Mouse (Mus musculus): ENCODE results near the gene Prkn.

The Prkn gene

GRCm38 (mm10) chr17:11270179-11270578 lies 430.0 kb downstream of the Prkn start:
- DNase-seq (ENCODE audit: low spot score in 2 of 2): peak in 1 of 2 experiments; percentile 50

DNA sequence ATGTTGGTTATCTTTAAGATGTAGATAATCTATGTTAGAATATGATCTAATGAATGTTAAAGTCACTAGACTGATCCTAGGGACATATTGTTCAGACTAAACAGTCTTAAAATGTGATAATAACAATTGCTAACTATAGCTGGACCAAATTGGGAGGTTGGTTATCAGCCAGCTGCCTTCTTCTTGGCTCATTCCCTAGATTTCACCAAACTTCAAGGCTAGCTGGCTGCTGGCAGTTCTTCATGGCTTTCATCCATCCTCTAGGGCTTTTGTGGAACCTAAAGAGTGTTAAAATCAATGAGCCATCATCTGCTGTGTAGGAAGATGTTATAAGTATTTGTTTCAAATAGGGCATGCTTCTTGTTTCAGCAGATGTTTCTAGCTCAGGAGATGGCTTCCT lies 431.7 kb downstream of the Prkn start:
- DNase-seq (ENCODE audit: low spot score in 2 of 2): peak; percentile 50 to 65

DNA sequence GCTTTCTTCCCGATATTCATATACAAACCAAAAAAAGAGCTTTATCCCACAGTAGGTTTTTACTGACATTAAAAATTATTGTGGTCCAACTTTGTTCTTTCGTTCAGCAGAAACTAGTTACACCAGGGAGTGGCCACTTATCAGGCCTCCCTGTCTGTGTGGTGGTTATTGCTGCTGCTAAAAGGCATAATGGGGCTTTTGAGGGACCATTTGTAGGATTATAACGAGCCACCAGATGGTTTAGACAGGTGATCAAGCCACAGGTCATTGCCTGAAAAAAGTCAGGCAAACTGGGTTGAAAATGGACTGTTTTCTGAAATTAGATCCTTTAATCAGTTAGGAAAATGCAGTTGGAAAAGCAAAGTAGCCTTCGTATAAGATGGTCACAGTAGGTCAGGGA lies 444.1 kb downstream of the Prkn start:
- no peak for DNase-seq (ENCODE audit: low spot score in 2 of 2)

DNA sequence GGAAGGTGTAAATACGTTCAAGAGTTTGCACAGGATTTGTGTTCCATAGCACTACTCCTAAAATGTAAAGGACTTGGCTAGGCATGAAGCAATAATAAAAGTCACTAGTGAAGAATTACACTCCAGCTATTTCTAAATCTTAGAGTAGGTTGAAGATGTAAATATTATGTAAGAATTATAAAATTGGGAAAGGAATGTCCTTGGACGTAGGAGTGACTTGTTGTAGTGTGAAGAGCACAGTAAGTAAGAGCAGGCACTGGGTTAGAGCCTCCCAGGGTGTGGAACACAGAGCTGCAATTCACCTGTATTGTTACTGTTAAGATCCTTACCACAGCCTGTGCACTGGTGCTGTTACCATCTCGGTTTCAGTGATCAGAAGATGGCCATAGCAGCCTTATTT lies 450.0 kb downstream of the Prkn start:
- no peak for DNase-seq (ENCODE audit: low spot score in 2 of 2)

DNA sequence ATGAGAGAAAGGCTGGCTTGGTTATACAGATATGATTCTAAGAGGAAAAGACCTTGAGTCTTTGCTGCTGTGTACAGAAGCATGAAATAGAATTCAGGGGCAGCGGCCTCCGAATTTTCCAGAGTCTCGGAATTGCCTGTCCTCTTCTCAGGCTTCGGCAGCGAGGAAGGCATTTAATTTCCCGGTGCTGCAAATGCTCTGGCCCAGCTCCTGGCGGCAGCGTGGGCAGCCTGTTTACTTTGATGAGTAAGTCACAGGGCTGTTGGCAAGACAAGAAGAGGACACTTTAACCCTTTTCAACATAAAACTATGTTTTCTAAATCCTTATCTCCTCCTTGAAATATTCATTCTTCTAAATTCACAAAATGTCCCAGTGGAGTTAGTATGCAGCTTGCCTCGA lies 462.9 kb downstream of the Prkn start:
- DNase-seq (ENCODE audit: low spot score in 2 of 2): peak in 1 of 2 experiments; percentile 61

DNA sequence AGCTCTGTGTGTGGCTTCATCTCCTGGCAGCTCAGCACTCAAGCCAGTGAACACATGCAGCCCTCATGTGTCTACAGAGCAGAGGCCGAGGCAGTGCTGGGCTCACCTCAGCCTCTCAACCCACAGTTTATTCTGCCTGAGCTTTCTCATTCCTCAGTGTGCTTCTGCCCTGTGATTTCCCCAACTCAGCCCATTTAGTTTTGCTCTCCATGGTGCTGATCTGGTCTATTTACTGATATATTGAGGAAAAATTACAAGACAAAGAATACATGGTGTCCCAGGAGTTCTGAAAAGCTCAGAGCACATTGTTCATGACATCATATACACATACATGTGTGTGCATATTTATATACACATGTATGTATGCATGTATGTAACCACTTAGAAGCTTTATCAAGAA lies 469.7 kb downstream of the Prkn start:
- DNase-seq (ENCODE audit: low spot score in 2 of 2): no peak

DNA sequence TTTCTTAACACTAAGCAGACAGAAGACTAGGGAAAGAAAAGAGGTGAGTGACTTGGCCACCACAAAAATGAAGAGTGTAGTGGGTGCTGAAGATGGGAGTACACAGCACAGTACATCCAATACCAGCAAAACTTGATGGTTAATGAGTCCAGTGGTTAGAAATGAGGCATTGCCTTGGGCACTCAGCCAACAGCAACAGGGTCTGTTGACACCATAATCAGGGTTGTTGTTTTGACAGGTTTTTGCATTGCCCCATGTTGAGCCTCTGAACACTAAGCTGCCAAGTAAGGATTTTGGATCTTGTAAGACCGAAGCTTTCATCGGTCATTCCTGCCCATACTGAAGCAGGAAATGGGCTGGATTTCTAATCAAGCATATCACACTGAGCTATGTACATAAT lies 474.0 kb downstream of the Prkn start:
- DNase-seq (ENCODE audit: low spot score in 2 of 2): no peak

- no peak for DNase-seq (ENCODE audit: low spot score in 2 of 2)
Observed at GRCm38 (mm10) chr17:11315675-11316074, 475.5 kb downstream of the Prkn start.

GRCm38 (mm10) chr17:11318946-11319345 lies 478.8 kb downstream of the Prkn start:
- no peak for DNase-seq (ENCODE audit: low spot score in 2 of 2)

GRCm38 (mm10) chr17:11319666-11320360 lies 479.6 kb downstream of the Prkn start:
- no peak for DNase-seq (ENCODE audit: low spot score in 2 of 2)

DNA sequence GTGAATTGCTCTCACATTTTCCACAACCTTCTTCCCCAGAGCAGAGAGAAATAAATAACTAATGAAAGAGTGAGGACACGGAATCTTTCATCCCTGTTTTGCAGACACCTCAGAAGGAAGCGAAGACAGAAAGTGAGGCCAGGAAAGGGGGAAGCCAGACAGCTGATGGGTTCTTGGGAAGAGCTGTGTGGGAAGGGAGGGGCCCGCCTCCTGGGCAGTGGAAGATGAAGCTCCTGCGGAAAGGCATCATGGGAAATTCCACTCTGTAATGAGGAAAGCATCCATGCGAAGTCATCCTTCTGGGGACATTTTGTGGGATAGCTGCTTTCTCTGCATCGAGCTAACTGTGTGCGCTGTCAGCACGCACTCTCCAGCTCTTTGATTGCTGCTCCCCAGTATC lies 491.9 kb downstream of the Prkn start:
- peak in 1 of 2 experiments; percentile 11 for DNase-seq (ENCODE audit: low spot score in 2 of 2)

- no peak for DNase-seq (ENCODE audit: low spot score in 2 of 2)
Observed at GRCm38 (mm10) chr17:11333741-11334140, 493.6 kb downstream of the Prkn start.

DNA sequence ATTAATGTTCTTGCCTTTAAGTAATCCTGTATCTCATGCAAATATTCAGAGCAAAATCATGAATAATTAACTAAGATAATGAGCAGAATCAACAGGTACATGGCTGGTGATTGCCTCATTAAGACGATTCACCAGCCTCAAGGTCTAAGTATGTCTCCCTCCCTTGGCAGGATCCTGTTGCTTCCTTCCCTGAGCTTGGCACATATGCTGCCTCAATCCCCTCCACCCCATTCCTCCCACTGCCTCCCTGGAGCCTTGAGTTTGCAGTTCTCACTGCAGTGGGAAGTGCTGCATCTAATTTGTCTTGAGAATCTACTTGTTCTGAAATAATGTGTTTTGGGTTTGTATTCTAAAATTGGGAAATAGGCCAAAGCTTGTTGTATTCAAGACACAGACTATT lies 496.0 kb downstream of the Prkn start:
- DNase-seq (ENCODE audit: low spot score in 2 of 2): peak; percentile 38 to 46

- no peak for DNase-seq (ENCODE audit: low spot score in 2 of 2)
Observed at GRCm38 (mm10) chr17:11340368-11340767, 500.2 kb downstream of the Prkn start.

DNA sequence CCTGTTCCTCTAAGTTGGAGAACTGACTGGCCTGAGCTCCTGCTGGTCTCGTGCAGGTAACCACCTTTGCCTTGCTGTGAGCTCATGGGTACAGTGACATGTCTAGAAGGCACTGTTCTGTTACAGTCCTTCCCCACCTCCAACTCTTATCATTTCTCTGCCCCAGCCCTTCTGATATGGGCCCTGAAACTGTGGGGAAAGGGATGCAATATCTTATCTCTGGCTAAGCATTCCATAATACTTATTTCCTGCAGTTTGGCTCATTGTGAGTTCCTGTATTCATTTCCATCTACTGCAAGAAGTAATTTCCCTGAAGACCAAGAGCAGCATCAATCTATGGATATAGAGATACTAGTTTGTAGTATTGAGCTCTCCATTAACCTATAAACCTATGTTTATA lies 506.1 kb downstream of the Prkn start:
- no peak for DNase-seq (ENCODE audit: low spot score in 2 of 2)

- DNase-seq (ENCODE audit: low spot score in 2 of 2): peak; percentile 18 to 40
Observed at GRCm38 (mm10) chr17:11352778-11353552, 512.8 kb downstream of the Prkn start.

- DNase-seq (ENCODE audit: low spot score in 2 of 2): no peak
Observed at GRCm38 (mm10) chr17:11353553-11353945, 513.4 kb downstream of the Prkn start.

DNA sequence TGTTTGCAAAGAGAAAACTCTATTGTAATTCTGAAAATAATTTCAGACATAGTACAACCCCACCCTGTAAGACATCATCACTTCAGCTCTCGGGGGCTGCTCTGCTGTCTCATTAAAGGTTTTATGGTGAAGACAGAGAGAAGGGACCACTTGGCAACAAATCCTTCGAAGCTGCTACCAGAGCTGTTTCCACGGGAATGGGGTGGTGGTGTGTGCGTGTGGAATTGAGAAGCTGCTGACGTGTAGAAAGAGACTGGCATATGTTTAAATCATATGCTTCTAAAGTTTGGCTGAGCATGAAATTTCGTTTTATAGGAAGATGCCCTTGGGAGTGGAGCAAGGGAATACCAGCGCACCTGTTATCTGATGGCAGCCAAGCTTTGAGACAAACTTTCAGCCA lies 514.2 kb downstream of the Prkn start:
- DNase-seq (ENCODE audit: low spot score in 2 of 2): no peak

DNA sequence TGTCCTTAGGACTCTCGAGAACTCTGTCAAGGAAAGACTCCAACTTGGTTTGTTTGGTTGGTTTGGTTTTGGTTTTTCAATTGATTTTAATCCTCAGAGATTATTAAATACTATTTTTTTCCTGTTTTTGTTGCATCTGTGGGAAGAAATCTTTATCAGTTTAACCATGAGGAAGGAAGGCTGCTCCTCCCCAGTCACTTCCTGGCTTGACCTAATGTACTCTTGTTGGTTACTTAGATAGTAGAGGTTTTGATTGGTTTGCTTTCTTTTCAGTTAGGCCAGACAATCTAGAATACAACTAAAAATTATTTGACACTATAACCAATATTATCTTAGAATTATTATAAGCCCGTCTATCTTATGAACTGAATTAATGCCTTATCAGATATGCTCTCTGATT lies 535.3 kb downstream of the Prkn start:
- no peak for DNase-seq (ENCODE audit: low spot score in 2 of 2)

DNA sequence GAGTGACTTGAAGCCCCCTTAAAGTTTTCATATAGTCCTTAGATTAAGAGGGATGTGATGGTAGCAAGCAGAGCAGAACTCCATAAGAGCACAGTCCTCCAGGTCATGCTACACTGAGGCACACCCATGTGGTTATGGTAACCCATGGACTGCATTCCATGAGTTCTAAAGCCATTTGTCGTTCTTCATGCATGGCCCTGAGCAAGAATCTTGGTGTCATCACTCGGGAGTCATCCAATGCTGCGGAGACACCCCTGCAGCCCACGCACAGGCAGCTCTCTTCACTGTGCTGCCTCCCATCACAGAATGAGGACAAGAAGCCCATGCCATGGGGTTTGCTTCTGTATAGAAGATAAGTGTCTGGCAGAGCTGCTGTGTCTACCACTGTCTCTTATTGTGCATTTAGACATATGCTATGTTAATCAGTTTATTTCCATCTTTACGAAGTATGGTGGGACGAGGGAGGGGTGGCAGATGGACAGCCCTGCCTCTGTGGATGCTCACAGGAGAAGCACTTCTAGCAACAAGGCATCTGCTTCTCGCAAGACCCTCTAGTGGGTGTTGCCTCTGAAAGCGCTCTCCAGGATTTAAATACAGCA lies 543.3 kb downstream of the Prkn start:
- DNase-seq (ENCODE audit: low spot score in 2 of 2): peak; percentile 25 to 30

DNA sequence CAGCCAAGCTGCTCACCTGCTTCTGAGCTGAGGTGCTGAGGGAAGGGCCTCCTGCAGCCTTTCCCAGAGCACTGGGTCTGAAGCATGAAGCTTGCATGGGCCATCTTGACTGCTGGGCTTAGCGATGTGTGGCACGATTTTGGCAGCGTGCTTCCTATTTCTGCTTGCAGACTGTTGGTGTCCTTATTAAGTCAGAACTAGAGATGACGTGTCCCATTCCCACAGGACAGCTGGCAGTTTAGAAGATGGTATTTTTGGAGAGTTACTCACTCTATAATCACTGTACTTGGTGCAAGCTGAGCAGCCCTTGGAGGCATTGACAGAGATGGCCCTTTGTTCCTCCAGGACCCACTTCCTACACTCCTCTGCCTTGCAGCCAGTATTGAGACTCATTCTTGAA lies 545.1 kb downstream of the Prkn start:
- DNase-seq (ENCODE audit: low spot score in 2 of 2): peak; percentile 76 to 87

DNA sequence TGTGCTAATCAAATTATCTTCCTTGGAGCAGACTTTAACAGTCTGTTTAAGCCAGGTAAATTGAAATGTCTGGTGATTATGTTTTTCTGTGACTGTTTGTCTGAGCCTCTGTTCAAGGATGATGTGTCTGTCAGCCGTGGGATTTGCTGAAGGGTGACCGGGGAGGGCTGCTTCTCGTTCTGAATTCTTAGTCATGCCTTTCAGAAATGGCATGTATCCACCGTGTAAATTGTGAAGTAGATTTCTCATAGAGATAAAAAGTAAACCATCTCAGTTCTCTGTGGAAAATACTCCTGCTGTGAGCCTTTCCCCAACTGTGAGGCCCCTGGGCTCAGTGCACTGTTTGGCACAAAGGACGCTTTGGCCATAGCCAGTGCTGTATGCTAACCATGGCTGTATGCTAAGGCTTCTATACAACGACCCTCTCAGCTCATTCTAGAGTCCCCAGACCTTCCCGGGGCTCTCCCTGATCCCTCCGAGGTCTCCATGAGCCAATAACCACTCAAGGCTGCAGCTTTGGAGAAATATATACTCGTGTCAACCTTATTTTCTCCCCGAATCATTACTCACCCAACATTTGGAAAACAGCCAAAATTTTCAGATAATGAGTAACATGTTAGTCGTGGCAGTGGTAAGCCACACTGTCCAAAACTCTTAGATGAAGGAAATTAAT lies 552.6 kb downstream of the Prkn start:
- no peak for DNase-seq (ENCODE audit: low spot score in 2 of 2)

Measured in left cerebral cortex, adult 9 months (tissue).